In the genomic region with DNA sequence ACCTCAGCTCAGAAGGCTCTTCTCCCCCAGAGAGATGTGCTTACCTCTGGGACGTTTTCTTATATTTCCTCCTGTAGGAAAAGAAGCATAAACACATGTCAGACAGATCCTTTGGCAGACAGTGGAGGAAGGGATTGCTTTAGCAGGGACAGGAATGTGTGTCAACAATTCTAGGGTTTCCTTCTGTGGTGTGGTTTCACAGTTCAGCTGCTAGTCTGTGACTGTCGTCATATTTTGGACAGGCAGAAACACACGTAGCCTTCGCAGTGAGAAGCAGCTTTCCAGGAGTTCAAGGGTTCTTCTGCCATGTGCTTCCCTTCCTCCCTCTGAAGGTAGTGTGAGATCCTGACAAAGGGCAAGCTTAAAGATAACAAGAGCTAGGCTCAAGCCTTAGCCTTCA, we compare ENCODE assay signal across 25 mouse cellular contexts.
A peak's percentile ranks its signal among the peaks of the same experiment; 100 is the strongest.
DNase-seq lines count a peak whose midpoint lies in the region; ATAC-seq and TF ChIP-seq lines count a peak whose summit lies in the region.
"Had no signal": no experiment of that assay in that cellular context is flagged by ENCODE, and none has a peak within 500 bp of the region (broad histone marks: within the 10 kb centered on the region; RNA-seq: fewer than 3 reads in every experiment).

No protein-coding gene starts in this region.

- no peak overlapping the region for H3K4me3 ChIP-seq in forebrain, postnatal 0 days (ENCODE audit: low read depth, low read length)
- no peak overlapping the region for H3K4me3 ChIP-seq in forebrain, embryonic 15.5 days
- H3K4me3 ChIP-seq in kidney, postnatal 0 days (replicated peaks; ENCODE audit: low read depth, low read length): no peak overlapping the region
- H3K4me3 ChIP-seq in limb, embryonic 15.5 days: no peak overlapping the region
- H3K4me3 ChIP-seq: embryonic facial prominence, embryonic 13.5 days; forebrain, embryonic 10.5 days; forebrain, embryonic 13.5 days; heart, embryonic 13.5 days; hindbrain, embryonic 12.5 days; hindbrain, embryonic 15.5 days had no signal

- no peak overlapping the region for H3K9ac ChIP-seq in forebrain, postnatal 0 days
- H3K9ac ChIP-seq in forebrain, embryonic 15.5 days (replicated peaks): no peak overlapping the region
- no peak overlapping the region for H3K9ac ChIP-seq in kidney, postnatal 0 days (ENCODE audit: low read depth, low read length)
- no peak overlapping the region for H3K9ac ChIP-seq in limb, embryonic 15.5 days
- H3K9ac ChIP-seq: embryonic facial prominence, embryonic 13.5 days; forebrain, embryonic 13.5 days; heart, embryonic 13.5 days; hindbrain, embryonic 12.5 days; hindbrain, embryonic 15.5 days had no signal

- no peaks in the 10 kb centered on the region for H3K36me3 ChIP-seq in forebrain, postnatal 0 days (ENCODE audit: insufficient read depth)
- no peaks in the 10 kb centered on the region for H3K36me3 ChIP-seq in forebrain, embryonic 15.5 days
- no peaks in the 10 kb centered on the region for H3K36me3 ChIP-seq in kidney, postnatal 0 days (ENCODE audit: insufficient read depth, low read length)
- no peaks in the 10 kb centered on the region for H3K36me3 ChIP-seq in limb, embryonic 15.5 days
- H3K36me3 ChIP-seq: embryonic facial prominence, embryonic 13.5 days; forebrain, embryonic 10.5 days; G1E; heart, embryonic 13.5 days; hindbrain, embryonic 12.5 days; hindbrain, embryonic 15.5 days had no signal

- no peaks in the 10 kb centered on the region for H3K4me1 ChIP-seq in forebrain, postnatal 0 days (ENCODE audit: insufficient read depth)
- peaks cover 9% of the 10 kb centered on the region; the same call in 1 of the 2 replicates for H3K4me1 ChIP-seq in forebrain, embryonic 15.5 days
- no peaks in the 10 kb centered on the region for H3K4me1 ChIP-seq in kidney, postnatal 0 days (replicated peaks; ENCODE audit: insufficient read depth, low read length)
- no peaks in the 10 kb centered on the region for H3K4me1 ChIP-seq in limb, embryonic 15.5 days
- H3K4me1 ChIP-seq: hindbrain, embryonic 12.5 days had no signal

- no peak for DNase-seq in forebrain, postnatal 0 days
- peak; percentile 49 for DNase-seq in kidney, postnatal 0 days (ENCODE audit: low spot score)
- no peak for DNase-seq in kidney, adult 18-20 months
- DNase-seq in urinary bladder, postnatal 4 days (ENCODE audit: low spot score in 2 of 2): no peak
- no peak for DNase-seq in left cerebral cortex, adult 11 months (ENCODE audit: low spot score)
- DNase-seq: adrenal gland, postnatal 10 days; adrenal gland, postnatal 36 days; B cell, adult 2 months; cerebellum, adult 18-20 months; cerebellum, adult 9-10 months; cerebellum, postnatal 14 days; gastrocnemius, postnatal 25 days; heart, adult 18-20 months; heart, postnatal 14 days had no signal

- no peak overlapping the region for H3K4me2 ChIP-seq in forebrain, postnatal 0 days (ENCODE audit: low read depth)
- no peak overlapping the region for H3K4me2 ChIP-seq in forebrain, embryonic 15.5 days (replicated peaks)
- no peak overlapping the region for H3K4me2 ChIP-seq in kidney, postnatal 0 days (ENCODE audit: low read length)
- H3K4me2 ChIP-seq in limb, embryonic 15.5 days: no peak overlapping the region
- H3K4me2 ChIP-seq: embryonic facial prominence, embryonic 13.5 days; forebrain, embryonic 13.5 days; heart, embryonic 13.5 days; hindbrain, embryonic 12.5 days; hindbrain, embryonic 15.5 days had no signal

- no peaks in the 10 kb centered on the region for H3K27me3 ChIP-seq in forebrain, postnatal 0 days (ENCODE audit: insufficient read depth, low read length)
- H3K27me3 ChIP-seq in forebrain, embryonic 15.5 days: no peaks in the 10 kb centered on the region
- H3K27me3 ChIP-seq in kidney, postnatal 0 days (ENCODE audit: insufficient read depth, low read length): no peaks in the 10 kb centered on the region
- no peaks in the 10 kb centered on the region for H3K27me3 ChIP-seq in limb, embryonic 15.5 days
- H3K27me3 ChIP-seq: CH12.LX; embryonic facial prominence, embryonic 13.5 days; forebrain, embryonic 13.5 days; heart, embryonic 13.5 days; hindbrain, embryonic 12.5 days; hindbrain, embryonic 15.5 days had no signal

- no peak overlapping the region for H3K27ac ChIP-seq in forebrain, postnatal 0 days (ENCODE audit: low read depth, low read length)
- no peak overlapping the region for H3K27ac ChIP-seq in forebrain, embryonic 15.5 days (replicated peaks)
- no peak overlapping the region for H3K27ac ChIP-seq in kidney, postnatal 0 days
- no peak overlapping the region for H3K27ac ChIP-seq in limb, embryonic 15.5 days
- H3K27ac ChIP-seq: embryonic facial prominence, embryonic 13.5 days; forebrain, embryonic 10.5 days; forebrain, embryonic 13.5 days; heart, embryonic 13.5 days; hindbrain, embryonic 12.5 days; hindbrain, embryonic 15.5 days had no signal

- 55% methylated on average over 4 of the region's 4 CpGs for WGBS in forebrain, postnatal 0 days
- 69% methylated on average over 4 of the region's 4 CpGs for WGBS in forebrain, embryonic 15.5 days
- 25% methylated on average over 4 of the region's 4 CpGs for WGBS in kidney, postnatal 0 days
- WGBS in limb, embryonic 15.5 days: 48% methylated on average over 4 of the region's 4 CpGs

- ATAC-seq in forebrain, postnatal 0 days: peak; percentile 36; the same call in 1 of the 2 replicates
- no peak for ATAC-seq in forebrain, embryonic 15.5 days (replicated peaks)
- 0 out of 2 replicates have a peak, but pooled peaks have one; percentile 40 for ATAC-seq in kidney, postnatal 0 days (replicated peaks; ENCODE audit: low FRiP score, low read depth)
- 0 out of 2 replicates have a peak, but pooled peaks have one; percentile 52 for ATAC-seq in limb, embryonic 15.5 days (ENCODE audit: insufficient number of reproducible peaks, low FRiP score, low TSS enrichment, low read depth)
- ATAC-seq: forebrain, embryonic 13.5 days; Patski had no signal

- H3K9me3 ChIP-seq in forebrain, postnatal 0 days (ENCODE audit: low read length): no peaks in the 10 kb centered on the region
- H3K9me3 ChIP-seq in forebrain, embryonic 15.5 days: no peaks in the 10 kb centered on the region
- H3K9me3 ChIP-seq in kidney, postnatal 0 days (replicated peaks; ENCODE audit: low read length): no peaks in the 10 kb centered on the region
- no peaks in the 10 kb centered on the region for H3K9me3 ChIP-seq in limb, embryonic 15.5 days
- H3K9me3 ChIP-seq: embryonic facial prominence, embryonic 13.5 days; forebrain, embryonic 10.5 days; forebrain, embryonic 13.5 days; G1E; heart, embryonic 13.5 days; hindbrain, embryonic 12.5 days; hindbrain, embryonic 15.5 days had no signal

- TF ChIP-seq CTCF in forebrain, postnatal 0 days (IDR thresholded peaks at IDR 0.05; ENCODE audit: low read depth): no peak
- TF ChIP-seq CTCF in kidney, postnatal 0 days (IDR thresholded peaks at IDR 0.05; ENCODE audit: low read depth): no peak
